Mouse (Mus musculus): ENCODE measurements around the gene Fbxl20. TPM values are rescaled to one million over a fixed set of nuclear protein-coding genes. Genes with fewer than 3 reads are reported as not detected.
A peak's percentile ranks its signal among the peaks of the same experiment; 100 is the strongest.
"Not testable (repeated sequence)": the region's sequence is repeated elsewhere in the genome, so short reads cannot be mapped to it uniquely, and the experiment has no call there.

Gene Fbxl20
- 10 to 100 TPM; 31.1 to 35.7 TPM for total RNA-seq (2021)
- long read RNA-seq, experiment 1, full-length matches to known transcripts = 19 of 31 reads
- long read RNA-seq, experiment 1, partial matches to known transcripts = 1 of 31 reads
- long read RNA-seq, experiment 1, other reads (novel, unspliced or antisense) = 11 of 31 reads
- long read RNA-seq, experiment 2, full-length matches to known transcripts = 10 of 27 reads
- long read RNA-seq, experiment 2, partial matches to known transcripts = 0 of 27 reads
- long read RNA-seq, experiment 2, other reads (novel, unspliced or antisense) = 17 of 27 reads

DNA sequence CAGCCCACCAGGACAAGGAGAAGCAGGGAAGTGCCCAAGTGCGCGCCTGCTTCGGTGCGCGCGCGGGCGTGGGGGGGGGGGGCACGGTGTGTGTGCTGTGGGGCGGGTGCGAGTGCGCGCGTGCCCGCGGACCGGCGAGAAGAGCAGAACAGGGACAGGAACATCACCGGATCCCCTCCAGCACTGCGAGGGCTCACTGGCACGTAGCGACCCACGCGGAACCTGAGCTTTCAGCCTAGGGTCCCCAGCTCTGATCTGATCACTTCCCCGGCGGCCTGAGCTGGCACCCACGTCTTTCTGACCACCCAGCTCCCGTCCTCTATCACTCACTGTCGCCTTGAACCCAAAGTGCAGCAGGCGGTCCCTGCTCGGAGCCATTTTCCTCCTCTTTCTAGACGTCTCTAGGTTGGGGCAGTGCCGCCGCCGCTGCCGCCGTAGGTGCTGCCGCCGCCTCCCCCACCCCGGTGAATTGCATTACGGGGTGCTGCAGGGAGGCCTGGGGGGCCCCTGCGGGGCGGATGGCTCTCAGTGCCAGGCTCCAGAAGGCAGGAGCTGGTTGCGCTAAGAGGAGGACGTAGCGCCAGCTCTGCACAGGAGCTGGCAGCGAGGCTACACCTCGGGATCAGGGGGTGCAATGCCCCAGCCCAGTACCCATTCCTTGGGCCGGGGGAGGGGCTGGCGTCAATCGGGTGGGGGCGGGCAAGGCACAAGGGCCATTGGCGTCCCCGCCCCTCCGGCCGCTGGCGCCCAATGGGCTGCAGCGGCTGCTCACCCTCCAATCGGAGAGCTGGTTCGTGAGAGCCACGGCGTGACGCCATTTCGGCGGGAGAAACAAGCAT lies at the start of gene Fbxl20:
Gene Fbxl20, minus strand, starts transcription at position 618 of the 839 bp plus-strand sequence.
- intact Hi-C loops (cut with DNase I) = no loop called here

DNA sequence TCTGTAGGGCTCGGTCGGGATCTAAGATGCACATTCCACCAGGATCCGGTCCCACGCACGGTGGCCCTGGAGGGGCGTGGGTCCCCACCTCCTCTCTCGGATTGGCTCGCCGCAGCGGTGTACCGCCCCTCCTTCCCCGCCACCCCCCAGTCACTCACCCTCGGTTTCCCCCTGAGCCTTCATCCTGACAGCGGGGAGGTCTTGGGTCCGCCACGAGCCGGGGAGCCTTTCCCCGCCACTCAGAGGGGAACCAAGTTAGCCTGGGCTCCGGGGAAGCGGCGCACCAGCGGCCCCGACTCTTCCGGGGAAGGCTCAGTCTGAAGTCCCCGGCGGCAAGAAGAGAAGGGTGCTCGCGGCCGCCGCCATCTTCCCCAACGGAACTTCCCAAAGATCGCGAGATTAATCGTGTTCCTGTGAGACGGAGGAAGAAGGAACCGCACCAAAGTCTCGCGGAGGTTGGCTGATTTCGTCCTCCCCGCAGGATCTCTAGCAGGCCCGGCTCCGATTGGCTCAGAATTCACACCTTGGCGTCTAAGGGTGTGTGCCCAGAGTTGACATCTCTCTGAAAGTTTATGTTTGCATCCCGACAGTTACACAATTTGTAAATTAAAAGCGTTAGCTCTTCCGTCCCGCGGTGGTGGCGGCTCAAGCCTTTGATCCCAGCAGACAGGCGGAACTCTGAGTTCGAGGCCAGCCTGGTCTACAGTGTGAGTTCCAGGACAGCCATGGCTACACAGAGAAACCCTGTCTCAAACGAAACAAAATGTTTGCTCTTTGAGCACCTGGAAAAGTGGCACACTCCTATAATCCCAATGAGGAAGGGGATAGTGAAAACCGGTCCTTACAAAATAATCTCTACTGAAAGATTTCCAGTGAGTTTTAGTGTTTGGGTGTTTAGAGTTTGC lies 43.0 kb upstream of the Fbxl20 start, which contains the start of gene Med1:
Gene Med1, minus strand, starts transcription at position 393 of the 905 bp plus-strand sequence.
- intact Hi-C loops (cut with DNase I) = no loop called here
- DNase-seq (ENCODE audit: low spot score in 2 of 2) = peak; percentile 92 to 95

More for the DNA sequence above, at the start of gene Fbxl20:
- DNase-seq (ENCODE audit: low spot score in 2 of 2) = peak; percentile 92 to 93

DNA sequence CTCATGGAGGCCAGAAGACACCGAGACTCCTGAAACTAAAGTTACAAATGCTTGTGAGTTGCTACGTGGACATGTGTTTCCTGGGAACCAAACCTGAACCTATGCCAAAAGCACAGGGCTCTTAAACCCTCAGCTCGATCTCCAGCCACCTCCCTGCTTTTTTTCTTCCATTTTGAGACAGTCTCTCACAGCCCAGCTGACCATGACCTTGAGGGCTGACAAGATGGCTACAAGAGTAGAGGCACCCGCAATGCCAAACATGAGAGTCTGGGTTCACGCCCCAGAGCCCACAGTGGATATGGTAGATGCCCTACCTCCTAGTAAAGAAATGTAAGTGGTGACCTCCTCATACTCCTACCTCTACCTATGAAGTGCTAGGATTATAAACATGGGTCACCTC lies 40.6 kb upstream of the Fbxl20 start:
- intact Hi-C loops (cut with DNase I) = no loop called here
- DNase-seq (ENCODE audit: low spot score in 2 of 2) = no peak

DNA sequence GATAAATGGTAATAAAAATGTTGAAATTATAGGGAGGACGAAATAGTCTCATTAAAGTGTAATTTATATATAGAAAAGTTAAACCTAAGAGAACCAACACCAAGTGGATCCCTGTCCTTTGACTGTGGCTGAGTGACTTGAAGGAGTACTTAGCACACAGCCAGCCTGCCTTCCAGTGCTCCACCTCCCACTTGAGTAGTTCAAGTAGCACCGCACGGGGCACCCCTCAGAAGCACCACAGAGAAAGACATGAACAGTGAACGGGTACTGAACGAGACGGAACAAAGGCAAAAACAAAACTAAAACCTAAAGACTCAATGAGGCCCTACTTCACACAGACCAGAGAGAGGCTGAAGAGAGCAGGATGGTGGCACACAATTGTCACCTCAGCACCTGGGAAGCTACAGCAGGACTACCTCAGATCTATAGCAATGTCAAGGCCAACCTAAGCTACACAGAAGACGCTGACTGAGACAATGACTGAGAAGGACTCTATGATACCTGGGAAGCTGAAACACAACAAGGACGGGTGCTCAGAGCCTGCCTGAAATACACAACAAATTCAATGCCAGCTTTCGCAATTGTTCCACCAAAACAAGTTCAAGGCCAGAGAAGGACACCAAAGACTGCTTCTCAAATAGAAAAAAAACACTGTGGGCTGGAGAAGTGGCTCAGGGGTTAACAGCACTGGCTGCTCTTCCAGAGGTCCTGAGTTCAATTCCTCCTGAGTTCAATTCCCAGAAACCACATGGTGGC lies 37.6 kb upstream of the Fbxl20 start:
- DNase-seq (ENCODE audit: low spot score in 2 of 2) = no peak
- intact Hi-C loops (cut with DNase I) = no loop called here

DNA sequence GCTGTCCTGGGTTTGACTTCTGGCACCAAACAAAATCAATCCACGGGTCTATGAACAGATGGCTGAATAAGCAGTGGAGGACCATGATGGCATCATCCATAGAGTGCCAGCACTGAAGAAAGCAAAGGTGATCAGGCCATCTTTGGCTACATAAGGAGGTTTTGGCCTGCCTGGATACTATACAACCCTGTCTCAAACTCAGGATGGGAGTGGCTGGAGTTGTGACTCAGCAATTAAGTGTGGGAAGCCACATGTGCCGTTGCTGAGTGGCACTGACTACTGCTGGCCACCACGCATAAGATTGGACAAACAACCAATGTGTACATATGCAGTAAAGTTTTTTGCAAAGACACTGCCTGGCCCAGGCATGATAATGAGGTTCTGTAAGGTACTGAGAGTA lies 31.9 kb upstream of the Fbxl20 start:
- DNase-seq (ENCODE audit: low spot score in 2 of 2); intact Hi-C loops (cut with DNase I): not testable (repeated sequence)

DNA sequence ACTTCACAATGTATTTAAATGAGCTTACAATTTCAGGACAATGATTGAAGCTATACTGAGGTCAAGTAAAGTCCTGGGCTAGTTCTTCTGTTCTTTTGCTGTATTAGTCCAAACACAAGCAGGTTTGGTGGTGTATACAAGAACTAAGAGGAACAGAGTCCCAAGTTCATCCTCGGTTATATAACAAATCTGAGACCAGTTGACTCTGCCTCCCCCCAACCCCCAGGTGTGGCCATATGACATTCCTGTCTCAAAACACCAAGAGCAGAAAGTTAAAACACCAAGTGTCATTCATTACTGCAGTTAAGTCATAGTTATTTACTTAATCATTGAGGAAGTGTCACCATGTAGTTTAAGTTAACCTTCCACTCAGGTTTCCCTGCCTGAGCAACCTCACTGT lies 18.2 kb upstream of the Fbxl20 start:
- intact Hi-C loops (cut with DNase I) = loop anchor here (5.0 kb wide), 1 partner anchor 54 kb away; no protein-coding TSS in a partner anchor
- DNase-seq (ENCODE audit: low spot score in 2 of 2) = no peak

DNA sequence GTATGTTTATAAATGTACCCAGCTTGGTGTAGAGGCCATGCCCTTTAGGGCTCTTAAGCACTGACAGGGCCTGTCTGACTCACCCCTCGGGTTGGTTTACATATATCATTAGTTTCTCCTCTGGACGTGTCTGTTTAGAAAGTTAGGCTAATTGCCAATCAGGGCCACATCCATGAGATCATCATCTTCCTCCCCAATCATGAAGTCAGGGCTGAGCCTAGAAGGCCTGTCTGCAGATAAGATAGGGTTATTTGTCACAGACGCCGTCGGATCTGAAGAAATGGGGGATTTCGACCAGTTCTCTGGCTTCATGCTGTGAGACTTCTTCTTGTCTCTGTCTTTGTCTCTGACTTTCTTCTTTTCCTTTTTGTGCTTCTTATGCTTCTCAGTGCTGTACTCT lies 4.9 kb upstream of the Fbxl20 start:
- no peak for DNase-seq (ENCODE audit: low spot score in 2 of 2)
- intact Hi-C loops (cut with DNase I) = loop anchor here (5.0 kb wide), 1 partner anchor 38 kb away; no protein-coding TSS in a partner anchor

DNA sequence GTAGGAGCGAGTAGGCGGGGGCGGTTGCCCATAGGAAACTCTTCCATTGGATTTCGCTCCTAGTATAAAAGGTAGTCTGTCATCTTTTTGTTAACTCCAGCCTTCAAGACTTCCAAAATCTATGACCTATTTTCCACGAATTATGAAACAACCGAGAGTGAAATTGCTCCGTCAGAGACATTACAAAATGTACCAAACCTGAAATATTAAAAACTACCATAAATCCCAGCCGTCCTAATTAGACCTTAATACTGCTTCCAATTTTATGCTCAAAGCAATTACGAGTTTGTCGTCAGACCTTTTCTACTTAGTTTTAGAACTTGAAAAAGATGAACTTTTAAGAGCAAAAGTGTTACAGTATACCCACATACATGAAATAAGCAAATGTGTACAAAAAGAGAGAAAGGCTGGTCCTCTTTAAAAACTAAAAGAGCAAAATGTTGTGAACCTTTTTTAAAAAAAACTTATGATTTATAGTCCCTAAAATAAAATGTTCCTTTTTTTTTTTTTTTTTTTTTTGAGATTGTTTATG lies 488 bp upstream of the Fbxl20 start:
- no peak for DNase-seq (ENCODE audit: low spot score in 2 of 2)
- intact Hi-C loops (cut with DNase I) = no loop called here

DNA sequence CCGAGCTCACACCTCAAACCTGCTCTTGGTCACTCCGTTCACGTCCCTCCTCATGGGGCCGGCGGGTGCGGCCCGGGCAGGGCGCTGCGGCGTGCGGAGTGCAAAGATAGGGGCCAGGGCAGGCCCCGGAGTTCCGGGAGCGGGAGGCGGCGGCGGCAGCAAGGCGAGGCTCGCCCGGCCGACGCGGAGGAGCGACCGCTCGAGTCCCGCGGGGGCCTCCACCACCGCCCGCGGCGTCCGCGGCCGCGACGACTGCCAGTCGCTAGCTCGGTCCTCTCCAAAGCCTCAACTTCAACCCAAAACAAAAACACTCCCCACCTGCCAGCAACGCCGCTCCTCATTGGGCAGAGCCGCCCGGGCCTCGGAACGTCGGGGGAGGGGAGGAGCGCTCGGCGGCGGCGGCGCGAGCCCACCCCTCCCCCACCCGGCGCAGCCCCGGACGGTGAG lies 876 bp downstream of the Fbxl20 start:
- peak; percentile 91 to 93 for DNase-seq (ENCODE audit: low spot score in 2 of 2)
- intact Hi-C loops (cut with DNase I) = no loop called here

DNA sequence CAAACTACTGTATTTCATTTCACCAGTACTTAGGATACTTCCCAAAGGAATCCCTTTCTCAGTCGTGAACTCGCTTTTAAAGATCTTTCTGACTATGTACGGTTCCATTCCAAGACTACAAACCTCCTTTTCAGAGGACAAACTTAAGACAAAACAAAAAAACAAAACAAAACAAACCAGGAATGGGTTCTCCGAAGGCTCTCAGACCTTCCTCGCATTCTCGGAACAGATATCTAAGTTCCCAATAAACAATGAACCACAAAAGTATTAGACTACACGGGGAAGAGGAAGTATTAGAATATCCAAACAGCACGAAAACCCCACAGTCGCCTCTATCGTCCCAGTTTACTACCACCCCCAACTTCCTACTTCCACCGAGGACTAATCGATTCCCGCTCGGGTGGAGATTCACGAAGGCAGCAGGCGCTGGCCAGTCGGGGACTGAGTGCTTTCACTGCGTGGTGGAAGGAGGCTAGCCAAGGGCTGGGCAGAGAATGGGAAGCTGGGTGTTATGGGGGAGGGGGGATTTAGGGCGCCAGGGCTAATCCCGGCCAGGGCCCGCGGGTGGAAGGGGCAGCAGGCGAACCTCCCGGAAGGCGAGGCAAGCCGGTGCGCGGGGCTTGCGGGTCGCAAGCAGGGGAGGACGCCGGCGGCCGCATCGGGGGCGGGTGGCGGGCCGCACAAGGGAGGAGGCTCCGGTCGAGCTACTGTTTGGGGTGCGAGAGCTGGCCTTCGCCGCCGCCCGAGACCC lies 1.5 kb downstream of the Fbxl20 start:
- peak; percentile 23 to 33 for DNase-seq (ENCODE audit: low spot score in 2 of 2)
- intact Hi-C loops (cut with DNase I) = no loop called here

DNA sequence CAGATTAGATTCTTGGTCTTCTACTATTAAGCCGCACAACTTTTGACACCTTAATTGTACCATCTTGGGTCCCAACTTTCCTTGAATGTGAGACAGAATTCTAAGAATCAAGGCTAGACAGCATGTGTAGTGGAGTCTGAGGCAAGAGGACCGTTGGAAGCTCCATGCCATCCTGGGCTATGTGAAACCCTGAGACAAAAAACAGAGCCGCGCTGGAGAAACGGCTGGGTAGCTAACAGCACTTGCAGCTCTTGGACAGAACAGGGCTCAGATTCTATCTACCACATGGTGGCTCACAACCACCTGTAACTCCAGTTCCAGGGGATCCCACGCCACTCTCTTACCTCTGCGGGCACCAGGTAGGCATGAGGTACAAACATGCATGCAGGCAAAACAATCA lies 4.3 kb downstream of the Fbxl20 start:
- intact Hi-C loops (cut with DNase I) = no loop called here
- DNase-seq (ENCODE audit: low spot score in 2 of 2) = no peak

DNA sequence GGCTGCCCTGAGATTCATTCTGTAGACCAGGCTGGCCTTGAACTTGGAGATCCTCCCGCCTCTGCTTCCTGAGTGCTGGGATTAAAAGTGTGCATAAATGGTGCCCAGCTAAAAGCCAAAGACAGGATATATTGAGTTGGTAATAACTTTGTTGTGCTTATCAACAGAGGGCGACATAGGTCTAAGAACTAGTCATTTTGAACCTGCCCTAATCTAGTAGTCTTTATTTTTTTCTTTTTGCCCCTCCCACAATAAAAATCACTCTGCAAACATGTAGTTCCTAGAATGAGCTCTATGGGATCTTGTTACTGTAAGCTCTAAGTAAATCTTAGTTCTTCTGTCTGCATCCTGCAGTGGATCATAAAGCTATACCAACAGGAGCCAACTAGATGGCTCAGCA lies 7.7 kb downstream of the Fbxl20 start:
- no peak for DNase-seq (ENCODE audit: low spot score in 2 of 2)
- intact Hi-C loops (cut with DNase I) = no loop called here

DNA sequence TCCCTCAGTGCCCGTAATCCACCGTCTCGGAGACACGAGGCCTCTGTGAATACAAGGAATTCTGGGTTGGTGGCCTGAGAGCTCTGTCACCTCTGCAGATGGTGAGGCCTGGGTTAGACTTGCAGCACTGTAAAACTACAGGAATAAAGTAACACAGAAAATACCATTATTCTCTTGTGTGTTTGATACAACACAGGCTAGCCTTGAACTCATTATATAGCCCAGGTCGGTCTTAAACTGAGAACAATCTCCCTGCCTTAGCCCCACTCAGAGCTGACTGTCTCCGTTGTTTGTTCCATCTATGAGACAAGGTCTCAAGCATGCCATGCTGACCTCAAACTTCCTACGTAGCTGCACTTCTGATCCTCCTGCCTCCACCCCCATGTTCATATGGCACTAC lies 11.3 kb downstream of the Fbxl20 start:
- no peak for DNase-seq (ENCODE audit: low spot score in 2 of 2)
- intact Hi-C loops (cut with DNase I) = no loop called here

DNA sequence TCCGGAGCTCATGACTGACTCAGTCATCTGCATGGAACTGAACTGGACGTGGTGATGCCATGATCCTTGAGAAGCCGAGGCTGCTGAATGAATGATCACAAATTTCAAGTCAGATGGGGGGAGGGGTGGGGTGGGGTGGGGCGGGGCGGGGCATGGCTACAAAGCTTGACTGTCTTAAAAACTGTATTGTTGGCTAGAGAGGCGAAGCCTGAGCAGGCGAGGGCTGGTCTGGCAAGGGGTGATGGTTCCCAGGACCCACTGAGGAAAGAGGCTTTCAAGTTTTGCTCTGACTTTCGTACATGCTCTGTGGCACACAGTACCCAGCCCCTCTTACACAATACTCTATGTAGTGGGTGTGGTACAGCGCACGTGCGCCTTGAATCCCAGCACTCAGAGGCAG lies 12.4 kb downstream of the Fbxl20 start:
- DNase-seq (ENCODE audit: low spot score in 2 of 2) = no peak
- intact Hi-C loops (cut with DNase I) = no loop called here

DNA sequence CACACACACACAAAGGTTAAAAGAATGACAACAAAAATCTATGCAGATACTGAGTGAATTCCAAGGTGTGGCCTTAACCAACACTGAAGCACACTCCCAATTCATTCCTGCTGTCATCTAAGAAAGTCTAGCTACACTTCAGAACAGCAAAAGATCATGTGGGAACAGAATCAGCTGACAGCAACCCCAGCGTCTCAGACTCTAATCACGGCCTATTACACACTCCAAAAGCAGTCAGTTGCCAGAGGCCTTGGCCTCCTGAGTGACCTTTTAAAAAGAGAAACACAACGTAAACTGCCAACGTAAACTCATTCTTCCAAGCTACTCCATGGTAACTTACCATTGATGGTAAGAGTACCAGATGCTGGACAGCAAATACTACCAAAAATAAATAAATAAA lies 15.3 kb downstream of the Fbxl20 start:
- intact Hi-C loops (cut with DNase I) = no loop called here
- DNase-seq (ENCODE audit: low spot score in 2 of 2) = no peak

DNA sequence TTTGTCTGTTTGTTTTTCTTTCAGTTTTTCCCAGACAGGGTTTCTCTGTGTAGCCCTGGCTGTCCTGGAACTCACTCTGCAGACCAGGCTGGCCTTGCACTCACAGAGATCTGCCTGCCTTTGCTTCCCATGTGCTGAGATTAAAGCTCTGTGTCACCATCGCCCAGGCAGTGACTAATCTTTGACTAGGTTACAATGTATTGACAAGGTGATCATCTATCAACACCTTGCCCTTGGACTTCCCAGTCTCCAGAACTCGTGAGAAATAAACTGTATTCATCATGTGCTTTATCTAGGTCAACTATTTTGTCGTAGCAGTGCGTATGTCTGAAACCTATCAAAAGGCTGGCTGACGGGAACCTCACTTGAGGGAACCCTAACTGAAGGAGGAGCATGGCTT lies 26.8 kb downstream of the Fbxl20 start:
- DNase-seq (ENCODE audit: low spot score in 2 of 2) = no peak
- intact Hi-C loops (cut with DNase I) = no loop called here

DNA sequence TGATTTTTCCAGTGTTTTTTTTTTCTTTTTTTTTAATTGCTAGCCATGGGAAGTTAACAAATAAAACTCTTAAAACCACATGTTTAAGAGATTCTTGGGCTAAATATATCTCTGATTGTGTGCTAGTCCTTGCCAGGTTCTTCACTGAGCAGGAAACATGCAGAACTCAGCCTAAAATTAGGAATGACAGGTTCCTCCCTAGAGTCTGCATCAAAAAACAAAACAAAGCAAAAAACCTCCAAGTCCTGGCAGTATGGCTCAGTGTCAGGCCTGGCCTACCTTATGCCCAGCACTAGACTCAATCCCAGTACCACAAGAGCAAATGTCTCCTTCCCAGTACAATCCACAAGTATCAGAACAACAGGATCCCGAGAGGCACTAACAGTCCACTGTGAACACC lies 35.8 kb downstream of the Fbxl20 start:
- intact Hi-C loops (cut with DNase I) = no loop called here
- DNase-seq (ENCODE audit: low spot score in 2 of 2) = no peak

DNA sequence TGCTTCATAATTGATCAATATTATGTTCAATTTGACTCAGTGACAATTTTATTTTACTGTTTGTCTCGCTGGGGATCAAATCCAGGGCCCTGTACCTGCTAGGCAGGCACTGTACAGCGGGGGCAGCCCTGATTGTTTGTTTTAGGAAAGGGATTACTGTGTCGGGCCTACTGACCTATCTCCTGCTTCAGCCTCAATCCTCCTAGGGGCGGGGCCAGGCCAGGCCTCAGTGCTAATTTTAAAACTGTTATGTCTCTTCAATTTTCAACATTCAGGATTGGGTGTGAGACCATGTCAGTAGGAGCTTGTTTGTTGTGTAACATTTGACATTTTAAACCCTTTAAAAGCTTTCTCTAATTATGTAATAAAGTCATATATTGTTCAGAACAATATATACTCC lies 36.7 kb downstream of the Fbxl20 start:
- DNase-seq (ENCODE audit: low spot score in 2 of 2) = no peak
- intact Hi-C loops (cut with DNase I) = no loop called here
